Mouse (Mus musculus): ENCODE measurements around the gene Polr2f. TPM values are rescaled to one million over a fixed set of nuclear protein-coding genes. Genes with fewer than 3 reads are reported as not detected.

Polr2f gene
- polyA plus RNA-seq, 1 experiment from 2014 or later, result 321 TPM

DNA sequence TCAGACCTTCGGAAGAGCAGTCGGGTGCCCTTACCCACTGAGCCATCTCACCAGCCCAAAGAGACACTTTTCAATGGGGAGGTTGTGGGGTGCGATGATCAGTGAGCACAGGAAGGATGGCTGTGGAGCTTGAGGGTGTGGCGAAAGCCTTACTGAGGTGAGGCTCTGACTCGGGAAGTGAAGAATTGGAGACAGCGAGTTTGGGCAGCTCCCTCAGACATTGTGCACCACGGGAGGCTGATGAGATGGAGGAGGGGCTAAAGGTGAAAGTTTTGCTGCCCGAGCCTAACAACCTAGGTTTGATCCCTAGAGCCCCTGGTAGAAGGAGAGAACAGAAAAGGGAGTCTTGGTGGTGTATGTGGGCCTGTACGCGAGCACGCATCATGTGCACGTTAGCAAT, 2.5 kb downstream of the Polr2f start:
- H3K9ac ChIP-seq (ENCODE audit: low read depth, low read length), result no peak overlapping the region
- DNase-seq (ENCODE audit: low spot score) (no peak), ATAC-seq (replicated peaks; ENCODE audit: low FRiP score, low read depth) (no peak)
- peaks cover 7% of the 10 kb centered on the region; the same call in 1 of the 2 replicates for H3K4me1 ChIP-seq (replicated peaks; ENCODE audit: insufficient read depth, low read length)
- H3K27me3 ChIP-seq (ENCODE audit: insufficient read depth, low read length), result no peaks in the 10 kb centered on the region
- H3K27ac ChIP-seq, result no peak overlapping the region
- 81% methylated on average over 12 of the region's 12 CpGs for WGBS
- TF ChIP-seq CTCF (IDR thresholded peaks at IDR 0.05; ENCODE audit: low read depth), result no peak
- no peak overlapping the region for H3K4me3 ChIP-seq (replicated peaks; ENCODE audit: low read depth, low read length)
- no peaks in the 10 kb centered on the region for H3K9me3 ChIP-seq (replicated peaks; ENCODE audit: low read length)
- no peak overlapping the region for H3K4me2 ChIP-seq (ENCODE audit: low read length)
- peaks cover 29% of the 10 kb centered on the region for H3K36me3 ChIP-seq (ENCODE audit: insufficient read depth, low read length)

DNA sequence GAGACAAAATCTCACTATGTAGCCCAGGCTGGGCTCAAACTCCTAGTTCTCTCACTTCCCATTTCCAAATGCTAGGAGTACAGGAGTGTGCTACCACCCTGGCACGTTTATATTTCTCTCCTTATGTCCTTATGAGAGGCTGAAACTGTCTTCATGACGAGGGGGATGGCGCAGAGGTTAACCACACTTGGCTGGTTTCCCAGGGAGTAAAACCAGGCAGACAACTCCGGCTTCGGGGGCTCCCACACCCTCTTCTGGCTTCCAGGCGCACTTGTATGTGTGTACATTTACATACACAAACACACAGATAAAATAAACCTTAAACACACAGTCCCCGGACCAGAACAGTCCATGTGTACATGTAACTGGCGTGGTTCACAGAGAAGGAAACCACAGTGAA, 3.2 kb downstream of the Polr2f start:
- no peaks in the 10 kb centered on the region for H3K27me3 ChIP-seq (ENCODE audit: insufficient read depth, low read length)
- TF ChIP-seq CTCF (IDR thresholded peaks at IDR 0.05; ENCODE audit: low read depth), result no peak
- DNase-seq (ENCODE audit: low spot score) (no peak), ATAC-seq (replicated peaks; ENCODE audit: low FRiP score, low read depth) (no peak)
- peaks cover 34% of the 10 kb centered on the region for H3K36me3 ChIP-seq (ENCODE audit: insufficient read depth, low read length)
- H3K4me3 ChIP-seq (replicated peaks; ENCODE audit: low read depth, low read length), result no peak overlapping the region
- 57% methylated on average over 8 of the region's 8 CpGs for WGBS
- H3K9ac ChIP-seq (ENCODE audit: low read depth, low read length), result no peak overlapping the region
- H3K27ac ChIP-seq, result no peak overlapping the region
- H3K4me1 ChIP-seq (replicated peaks; ENCODE audit: insufficient read depth, low read length), result peaks cover 7% of the 10 kb centered on the region; the same call in 1 of the 2 replicates
- H3K4me2 ChIP-seq (ENCODE audit: low read length), result no peak overlapping the region
- no peaks in the 10 kb centered on the region for H3K9me3 ChIP-seq (replicated peaks; ENCODE audit: low read length)

DNA sequence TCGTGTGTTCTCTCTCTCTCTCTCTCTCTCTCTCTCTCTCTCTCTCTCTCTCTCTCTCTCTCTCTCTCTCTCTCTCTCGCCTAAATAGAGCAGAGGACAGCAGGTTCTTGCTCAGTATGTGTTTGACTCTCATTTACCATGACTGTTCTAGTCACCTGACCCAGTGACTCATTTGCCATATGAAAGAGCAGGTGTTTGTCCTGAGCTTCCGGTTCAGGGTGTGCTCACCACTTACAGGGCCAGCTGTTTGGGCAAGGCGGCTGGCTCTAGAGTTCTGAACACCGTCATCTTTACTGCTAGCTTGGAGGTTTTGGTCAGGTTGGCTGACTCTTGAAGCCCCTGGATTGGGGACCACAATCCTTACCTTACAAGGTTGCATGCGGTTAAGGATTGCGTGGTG, 4.7 kb downstream of the Polr2f start:
- TF ChIP-seq CTCF (IDR thresholded peaks at IDR 0.05; ENCODE audit: low read depth), result no peak
- peaks cover 42% of the 10 kb centered on the region for H3K36me3 ChIP-seq (ENCODE audit: insufficient read depth, low read length)
- peaks cover 4% of the 10 kb centered on the region; the same call in 1 of the 2 replicates for H3K4me1 ChIP-seq (replicated peaks; ENCODE audit: insufficient read depth, low read length)
- H3K4me3 ChIP-seq (replicated peaks; ENCODE audit: low read depth, low read length), result no peak overlapping the region
- no peaks in the 10 kb centered on the region for H3K9me3 ChIP-seq (replicated peaks; ENCODE audit: low read length)
- no peak overlapping the region for H3K27ac ChIP-seq
- H3K9ac ChIP-seq (ENCODE audit: low read depth, low read length), result no peak overlapping the region
- ATAC-seq (replicated peaks; ENCODE audit: low FRiP score, low read depth) (no peak), DNase-seq (ENCODE audit: low spot score) (no peak)
- no peaks in the 10 kb centered on the region for H3K27me3 ChIP-seq (ENCODE audit: insufficient read depth, low read length)
- H3K4me2 ChIP-seq (ENCODE audit: low read length), result no peak overlapping the region
- 92% methylated on average over 7 of the region's 7 CpGs for WGBS

DNA sequence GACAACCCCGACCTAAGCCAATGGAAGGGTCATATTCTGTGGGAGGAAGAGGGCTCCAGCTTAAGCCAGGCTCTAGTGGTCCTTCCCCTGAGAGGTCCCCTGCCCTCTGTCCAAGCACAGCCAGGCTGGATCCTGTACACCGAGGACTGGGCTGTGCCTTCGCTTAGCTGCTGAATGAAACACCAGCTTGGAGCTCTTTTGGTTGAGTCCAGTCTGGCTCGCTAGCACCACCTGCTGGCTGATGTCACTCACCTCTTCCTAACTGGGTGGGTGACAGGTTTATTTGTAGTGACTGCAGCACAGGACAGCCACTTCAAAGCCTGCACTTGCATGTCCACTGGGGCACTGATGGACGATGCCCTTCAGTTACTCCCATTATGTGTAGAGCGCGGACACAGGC, 7.7 kb downstream of the Polr2f start:
- peak; percentile 43; the same call in 1 of the 2 replicates for ATAC-seq (replicated peaks; ENCODE audit: low FRiP score, low read depth)
- peak; percentile 89 for DNase-seq (ENCODE audit: low spot score)
- Histone ChIP-seq H3K27ac (no peak overlapping the region), H3K9me3 (replicated peaks; ENCODE audit: low read length) (no peaks in the 10 kb centered on the region), H3K4me1 (replicated peaks; ENCODE audit: insufficient read depth, low read length) (no peaks in the 10 kb centered on the region), H3K4me2 (ENCODE audit: low read length) (no peak overlapping the region), H3K4me3 (replicated peaks; ENCODE audit: low read depth, low read length) (no peak overlapping the region), H3K27me3 (ENCODE audit: insufficient read depth, low read length) (no peaks in the 10 kb centered on the region), H3K9ac (ENCODE audit: low read depth, low read length) (no peak overlapping the region), H3K36me3 (ENCODE audit: insufficient read depth, low read length) (peaks cover 57% of the 10 kb centered on the region)
- 45% methylated on average over 7 of the region's 7 CpGs for WGBS
- TF ChIP-seq CTCF (IDR thresholded peaks at IDR 0.05; ENCODE audit: low read depth), result peak; percentile 94

DNA sequence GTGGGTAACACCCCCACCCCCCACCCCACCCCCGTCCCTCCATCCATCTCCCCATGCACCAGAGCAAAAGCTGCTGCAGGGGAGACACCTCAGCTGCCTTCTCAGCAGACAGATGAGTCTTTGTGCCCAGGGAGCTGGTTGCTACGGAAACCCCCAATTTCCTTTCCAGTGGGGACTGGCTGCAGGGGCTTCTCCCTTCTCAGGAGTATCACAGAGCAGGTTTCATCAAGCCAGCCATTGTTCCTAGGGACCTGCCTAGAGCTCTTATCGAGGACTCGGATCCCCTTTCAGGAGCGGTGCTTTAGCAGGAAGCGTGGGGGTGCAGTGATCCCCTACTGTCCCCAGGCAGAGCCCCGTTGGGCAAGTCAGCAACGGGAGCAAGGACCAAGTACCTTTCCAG, 11.1 kb downstream of the Polr2f start:
- Histone ChIP-seq H3K4me2 (ENCODE audit: low read length) (no peak overlapping the region), H3K9me3 (replicated peaks; ENCODE audit: low read length) (no peaks in the 10 kb centered on the region), H3K4me1 (replicated peaks; ENCODE audit: insufficient read depth, low read length) (no peaks in the 10 kb centered on the region), H3K27ac (no peak overlapping the region), H3K9ac (ENCODE audit: low read depth, low read length) (no peak overlapping the region), H3K4me3 (replicated peaks; ENCODE audit: low read depth, low read length) (no peak overlapping the region), H3K27me3 (ENCODE audit: insufficient read depth, low read length) (no peaks in the 10 kb centered on the region), H3K36me3 (ENCODE audit: insufficient read depth, low read length) (peaks cover 37% of the 10 kb centered on the region; the same call in 1 of the 2 replicates)
- ATAC-seq (replicated peaks; ENCODE audit: low FRiP score, low read depth) (no peak), DNase-seq (ENCODE audit: low spot score) (no peak)
- no peak for TF ChIP-seq CTCF (IDR thresholded peaks at IDR 0.05; ENCODE audit: low read depth)
- WGBS, result 80% methylated on average over 8 of the region's 8 CpGs

DNA sequence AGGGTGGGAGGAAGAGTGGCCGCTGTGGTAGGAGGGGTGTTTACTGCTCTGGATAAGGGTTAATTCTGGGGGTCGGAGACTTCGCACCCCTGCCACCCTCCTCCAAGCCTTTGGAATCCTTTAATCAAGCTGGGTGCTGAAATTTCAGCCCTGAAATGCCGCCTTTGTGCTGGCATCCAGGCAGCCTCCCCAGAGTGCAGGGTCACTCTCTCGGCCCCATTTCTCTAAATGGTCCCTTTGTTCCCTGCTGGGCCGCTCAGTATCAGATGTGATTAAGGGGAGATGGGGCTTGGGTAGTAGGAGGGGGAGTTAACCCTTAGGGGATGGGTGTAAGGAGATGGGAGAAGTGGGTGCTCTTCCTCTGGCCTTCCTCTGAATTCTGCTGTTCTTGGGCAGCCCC, 11.9 kb downstream of the Polr2f start:
- Histone ChIP-seq H3K4me3 (replicated peaks; ENCODE audit: low read depth, low read length) (no peak overlapping the region), H3K4me2 (ENCODE audit: low read length) (no peak overlapping the region), H3K36me3 (ENCODE audit: insufficient read depth, low read length) (peaks cover 30% of the 10 kb centered on the region; the same call in 1 of the 2 replicates), H3K4me1 (replicated peaks; ENCODE audit: insufficient read depth, low read length) (no peaks in the 10 kb centered on the region), H3K27ac (no peak overlapping the region), H3K27me3 (ENCODE audit: insufficient read depth, low read length) (no peaks in the 10 kb centered on the region), H3K9ac (ENCODE audit: low read depth, low read length) (no peak overlapping the region), H3K9me3 (replicated peaks; ENCODE audit: low read length) (no peaks in the 10 kb centered on the region)
- no peak for TF ChIP-seq CTCF (IDR thresholded peaks at IDR 0.05; ENCODE audit: low read depth)
- ATAC-seq (replicated peaks; ENCODE audit: low FRiP score, low read depth) (no peak), DNase-seq (ENCODE audit: low spot score) (no peak)
- WGBS, result 61% methylated on average over 6 of the region's 6 CpGs

DNA sequence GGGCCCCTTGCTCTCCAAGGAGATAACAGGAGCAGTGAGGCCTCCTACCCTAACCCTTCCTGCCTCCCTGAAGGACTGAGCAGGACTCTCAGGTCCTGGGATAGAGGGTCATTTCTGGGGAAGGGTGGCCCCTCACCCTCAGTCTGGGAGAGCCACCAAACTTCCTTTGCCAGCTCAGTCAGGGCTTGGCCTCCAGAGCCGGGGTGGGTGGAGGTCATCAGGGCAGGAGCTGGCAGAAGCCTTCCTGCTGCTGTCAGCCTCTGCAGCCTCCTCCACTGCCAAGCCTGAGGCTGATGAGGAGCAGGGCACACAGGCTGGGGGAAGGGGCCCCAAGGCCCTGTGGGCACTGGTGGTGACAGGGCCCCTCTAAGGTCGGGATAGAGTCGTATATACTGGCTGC, 14.8 kb downstream of the Polr2f start:
- no peak overlapping the region for H3K4me3 ChIP-seq (replicated peaks; ENCODE audit: low read depth, low read length)
- no peak for TF ChIP-seq CTCF (IDR thresholded peaks at IDR 0.05; ENCODE audit: low read depth)
- H3K9ac ChIP-seq (ENCODE audit: low read depth, low read length), result no peak overlapping the region
- no peak overlapping the region for H3K4me2 ChIP-seq (ENCODE audit: low read length)
- H3K36me3 ChIP-seq (ENCODE audit: insufficient read depth, low read length), result 0 out of 2 replicates have a peak, but pooled peaks cover 15% of the 10 kb centered on the region
- 0 out of 2 replicates have a peak, but pooled peaks have one; percentile 50 for ATAC-seq (replicated peaks; ENCODE audit: low FRiP score, low read depth)
- no peaks in the 10 kb centered on the region for H3K4me1 ChIP-seq (replicated peaks; ENCODE audit: insufficient read depth, low read length)
- H3K9me3 ChIP-seq (replicated peaks; ENCODE audit: low read length), result no peaks in the 10 kb centered on the region
- 23% methylated on average over 3 of the region's 3 CpGs for WGBS
- no peak for DNase-seq (ENCODE audit: low spot score)
- no peak overlapping the region for H3K27ac ChIP-seq
- H3K27me3 ChIP-seq (ENCODE audit: insufficient read depth, low read length), result no peaks in the 10 kb centered on the region
